Mouse (Mus musculus): Measurements from ENCODE around the gene Cap1. TPM values are rescaled to one million over a fixed set of nuclear protein-coding genes. Genes with fewer than 3 reads are reported as not detected.

Cap1 gene
- polyA plus RNA-seq, 1 experiment from 2014 or later: 77.5 TPM

Other genes starting within 250 kb of the Cap1 start
- not detected in 2 replicates for gene 9530002B09Rik, start 196.8 kb downstream of the Cap1 start, polyA plus RNA-seq (2015; fragmentation: Nextera tagmentation; extraction: Ambion mirVana)
- 72.3 and 85.2 TPM in 2 replicates for gene Ppt1, start 49.8 kb downstream of the Cap1 start, polyA plus RNA-seq (2015; fragmentation: Nextera tagmentation; extraction: Ambion mirVana)
- gene Mfsd2a, start 75.1 kb upstream of the Cap1 start, polyA plus RNA-seq (2015; fragmentation: Nextera tagmentation; extraction: Ambion mirVana): 34.3 and 37.2 TPM in 2 replicates
- 71.6 and 85.9 TPM in 2 replicates for gene Mycl, start 109.6 kb upstream of the Cap1 start, polyA plus RNA-seq (2015; fragmentation: Nextera tagmentation; extraction: Ambion mirVana)
- gene Trit1, start 130.5 kb upstream of the Cap1 start, polyA plus RNA-seq (2015; fragmentation: Nextera tagmentation; extraction: Ambion mirVana): 34.1 and 35.7 TPM in 2 replicates
- 0.35 TPM in 2 replicates for gene Bmp8b, start 219.1 kb upstream of the Cap1 start, polyA plus RNA-seq (2015; fragmentation: Nextera tagmentation; extraction: Ambion mirVana)
- gene Oxct2b, start 230.2 kb upstream of the Cap1 start, polyA plus RNA-seq (2015; fragmentation: Nextera tagmentation; extraction: Ambion mirVana): 0.41 TPM in 1 of 2 replicates, not detected in the other